Mouse (Mus musculus) lung, postnatal 0 days (tissue): ENCODE measurements around the gene Stpg3. TPM values are rescaled to one million over a fixed set of nuclear protein-coding genes. Genes with fewer than 3 reads are reported as not detected.

ENCODE experiments used
- ATAC-seq: fragments of 200-750 bp; cut with Nextera tagmentation; 2 replicates; pipeline ENCODE4 v1.8.0; 2017; ENCODE audit warnings: moderate library complexity
- DNase-seq: peaks from one replicate; pipeline ENCODE4 v3.0.0-alpha.2; 2016; ENCODE audit warnings: low spot score
- H3K27ac ChIP-seq: fragments of 300-500 bp; sonication (generic); 2 replicates; pipeline ENCODE4 v1.5.1; 2014; ENCODE audit warnings: antibody characterized with exemption, mild to moderate bottlenecking, low read length, mixed read lengths
- H3K27me3 ChIP-seq: fragments of 300-500 bp; sonication (generic); replicated peaks from 2 replicates; pipeline ENCODE4 v1.6.1; 2014; ENCODE audit warnings: low read length, mixed read lengths; ENCODE audit not compliant: insufficient read depth
- H3K36me3 ChIP-seq: fragments of 300-500 bp; sonication (generic); 2 replicates; pipeline ENCODE4 v1.6.1; 2014; ENCODE audit warnings: low read length, mixed read lengths; ENCODE audit not compliant: insufficient read depth
- H3K4me1 ChIP-seq: fragments of 300-500 bp; sonication (generic); 2 replicates; pipeline ENCODE4 v1.6.1; 2014; ENCODE audit warnings: antibody characterized with exemption, low read depth, low read length, mixed read lengths; ENCODE audit not compliant: insufficient read depth
- H3K4me2 ChIP-seq: fragments of 300-500 bp; sonication (generic); replicated peaks from 2 replicates; pipeline ENCODE4 v1.6.1; 2014; ENCODE audit warnings: low read depth, mild to moderate bottlenecking, low read length, moderate library complexity, mixed read lengths
- H3K4me3 ChIP-seq: fragments of 300-500 bp; sonication (generic); 2 replicates; pipeline ENCODE4 v1.5.1; 2014; ENCODE audit warnings: low read depth, low read length
- H3K9ac ChIP-seq: fragments of 300-500 bp; sonication (generic); replicated peaks from 2 replicates; pipeline ENCODE4 v1.6.1; 2014; ENCODE audit warnings: low read depth, mild to moderate bottlenecking
- H3K9me3 ChIP-seq: fragments of 300-500 bp; sonication (generic); 2 replicates; pipeline ENCODE4 v1.6.1; 2016; ENCODE audit warnings: low read length, mixed read lengths
- CTCF ChIP-seq: IDR thresholded peaks from 2 replicates; pipeline ENCODE4 v1.5.1; 2016; ENCODE audit warnings: antibody characterized with exemption, mild to moderate bottlenecking
- EP300 ChIP-seq: IDR thresholded peaks from 2 replicates; pipeline ENCODE4 v1.6.1; 2016; ENCODE audit warnings: antibody characterized with exemption, mild to moderate bottlenecking, control low read depth
- WGBS: fragments of 180-500 bp; shearing (Covaris S2); extraction: QIAGEN DNeasy Blood & Tissue Kit; methylation state at CpG from one replicate; pipeline ENCODE4 v1.1.7; 2014; 5-methylcytosine and 5-hydroxymethylcytosine counted together
- polyA plus RNA-seq: library from polyadenylated mRNA; unstranded; fragments of >200 nt; fragmentation: Nextera tagmentation; extraction: Ambion mirVana; gene quantifications from 2 replicates; pipeline ENCODE4 v1.2.1, GENCODE M21; 2015

Gene Stpg3
- polyA plus RNA-seq, 1 experiment from 2014 or later, result 0.12 TPM

GRCm38 (mm10) chr2:25167481-25167880 lies 47.0 kb downstream of the Stpg3 start:
- 0 out of 2 replicates have a peak overlapping the region, but pooled peaks have one; percentile 16 for H3K9ac ChIP-seq
- H3K4me3 ChIP-seq, result peak overlapping the region; percentile 45
- no peaks in the 10 kb centered on the region for H3K9me3 ChIP-seq
- DNase-seq (no peak), ATAC-seq (no peak; the same call in 1 of the 2 replicates)
- TF ChIP-seq EP300, result no peak
- TF ChIP-seq CTCF, result no peak
- no peaks in the 10 kb centered on the region for H3K27me3 ChIP-seq
- H3K4me2 ChIP-seq, result peak overlapping the region; percentile 89
- H3K27ac ChIP-seq, result 0 out of 2 replicates have a peak overlapping the region, but pooled peaks have one; percentile 51
- H3K36me3 ChIP-seq, result no peaks in the 10 kb centered on the region
- 15% methylated on average over 4 of the region's 4 CpGs for WGBS
- H3K4me1 ChIP-seq, result peaks cover 17% of the 10 kb centered on the region; the same call in 1 of the 2 replicates

Other genes with a start within 250 kb of the Stpg3 start
- 90.0 and 98.4 TPM in 2 replicates for gene Mrpl41, start 239.5 kb downstream of the Stpg3 start, polyA plus RNA-seq
- gene Pnpla7, start 238.6 kb downstream of the Stpg3 start, polyA plus RNA-seq, result 8.4 and 8.6 TPM in 2 replicates
- 49.3 and 50.2 TPM in 2 replicates for gene Nsmf, start 160.3 kb downstream of the Stpg3 start, polyA plus RNA-seq
- 3.0 and 3.4 TPM in 2 replicates for gene Entpd8, start 134.3 kb downstream of the Stpg3 start, polyA plus RNA-seq
- 11.9 and 14.6 TPM in 2 replicates for gene Noxa1, start 119.5 kb downstream of the Stpg3 start, polyA plus RNA-seq
- 14.1 and 16.0 TPM in 2 replicates for gene Nrarp, start 33.9 kb downstream of the Stpg3 start, polyA plus RNA-seq
- gene Tor4a, start 17.8 kb downstream of the Stpg3 start, polyA plus RNA-seq, result 13.8 and 14.8 TPM in 2 replicates
- 74.0 and 80.1 TPM in 2 replicates for gene Nelfb, start 3.1 kb downstream of the Stpg3 start, polyA plus RNA-seq
- gene Fam166a, start 4.1 kb upstream of the Stpg3 start, polyA plus RNA-seq, result 0.32 and 0.98 TPM in 2 replicates
- 344 and 386 TPM in 2 replicates for gene Tubb4b, start 10.1 kb upstream of the Stpg3 start, polyA plus RNA-seq
- not detected in 2 replicates for gene Slc34a3, start 19.7 kb upstream of the Stpg3 start, polyA plus RNA-seq
- gene Rnf224, start 22.1 kb upstream of the Stpg3 start, polyA plus RNA-seq, result 0.10 TPM in 1 of 2 replicates, not detected in the other
- 3.4 TPM in 2 replicates for gene Rnf208, start 27.6 kb upstream of the Stpg3 start, polyA plus RNA-seq
- 0.69 and 0.85 TPM in 2 replicates for gene Cysrt1, start 27.8 kb upstream of the Stpg3 start, polyA plus RNA-seq
- 4.1 and 4.3 TPM in 2 replicates for gene AL732309.1, start 32.2 kb upstream of the Stpg3 start, polyA plus RNA-seq
- 43.2 and 44.9 TPM in 2 replicates for gene Tmem203, start 40.8 kb upstream of the Stpg3 start, polyA plus RNA-seq
- gene Tprn, start 48.0 kb upstream of the Stpg3 start, polyA plus RNA-seq, result 7.2 and 7.4 TPM in 2 replicates
- 146 and 173 TPM in 2 replicates for gene Ssna1, start 57.8 kb upstream of the Stpg3 start, polyA plus RNA-seq
- 88.4 and 89.0 TPM in 2 replicates for gene Anapc2, start 57.8 kb upstream of the Stpg3 start, polyA plus RNA-seq
- gene Tmem210, start 73.5 kb upstream of the Stpg3 start, polyA plus RNA-seq, result not detected in 2 replicates
- 42.2 and 46.5 TPM in 2 replicates for gene Lrrc26, start 75.3 kb upstream of the Stpg3 start, polyA plus RNA-seq
- 0.30 and 0.36 TPM in 2 replicates for gene Grin1, start 104.5 kb upstream of the Stpg3 start, polyA plus RNA-seq
- 36.8 and 40.9 TPM in 2 replicates for gene Man1b1, start 117.7 kb upstream of the Stpg3 start, polyA plus RNA-seq
- gene Dpp7, start 141.7 kb upstream of the Stpg3 start, polyA plus RNA-seq, result 10.5 and 11.1 TPM in 2 replicates
- gene Uap1l1, start 151.0 kb upstream of the Stpg3 start, polyA plus RNA-seq, result 74.4 and 75.5 TPM in 2 replicates
- 2.2 and 2.4 TPM in 2 replicates for gene Sapcd2, start 157.7 kb upstream of the Stpg3 start, polyA plus RNA-seq
- gene Entpd2, start 181.2 kb upstream of the Stpg3 start, polyA plus RNA-seq, result 2.6 and 2.8 TPM in 2 replicates
- 42.7 and 45.3 TPM in 2 replicates for gene Npdc1, start 184.7 kb upstream of the Stpg3 start, polyA plus RNA-seq
- gene Fut7, start 208.6 kb upstream of the Stpg3 start, polyA plus RNA-seq, result 0.32 and 0.45 TPM in 2 replicates
- gene Abca2, start 214.1 kb upstream of the Stpg3 start, polyA plus RNA-seq, result 2.7 and 4.0 TPM in 2 replicates
- gene Clic3, start 242.2 kb upstream of the Stpg3 start, polyA plus RNA-seq, result 633 and 715 TPM in 2 replicates
- 67.4 and 68.9 TPM in 2 replicates for gene Paxx, start 246.5 kb upstream of the Stpg3 start, polyA plus RNA-seq